In genomic region chr3:105891141-105891540, GRCm38 (mm10) we compare ENCODE assay signal across 14 mouse cellular contexts. TPM values are rescaled to one million over a fixed set of nuclear protein-coding genes. Genes with fewer than 3 reads are reported as not detected.
DNase-seq lines count a peak whose midpoint lies in the region; ATAC-seq and TF ChIP-seq lines count a peak whose summit lies in the region.
"Had no signal": no experiment of that assay in that cellular context is flagged by ENCODE, and none has a peak within 500 bp of the region (broad histone marks: within the 10 kb centered on the region; RNA-seq: fewer than 3 reads in every experiment).

No protein-coding gene starts in this region.

- TF ChIP-seq CTCF in gastrocnemius, adult 2 months (IDR thresholded peaks at IDR 0.05), result no peak

- ATAC-seq in kidney, embryonic 16.5 days (ENCODE audit: low FRiP score, low TSS enrichment), result no peak
- no peak for ATAC-seq in liver, embryonic 12.5 days
- ATAC-seq: hindbrain, embryonic 16.5 days had no signal

- no peak overlapping the region for H3K4me3 ChIP-seq in gastrocnemius, adult 2 months
- no peak overlapping the region for H3K4me3 ChIP-seq in kidney, embryonic 16.5 days (ENCODE audit: low read length)
- no peak overlapping the region for H3K4me3 ChIP-seq in liver, embryonic 12.5 days
- H3K4me3 ChIP-seq: neural tube, embryonic 15.5 days had no signal

- H3K9me3 ChIP-seq in kidney, embryonic 16.5 days (ENCODE audit: low read length), result no peaks in the 10 kb centered on the region
- no peaks in the 10 kb centered on the region for H3K9me3 ChIP-seq in liver, embryonic 12.5 days (replicated peaks)
- H3K9me3 ChIP-seq: neural tube, embryonic 15.5 days had no signal

- no peaks in the 10 kb centered on the region for H3K27me3 ChIP-seq in kidney, embryonic 16.5 days (ENCODE audit: insufficient read depth, low read length)
- H3K27me3 ChIP-seq in liver, embryonic 12.5 days (replicated peaks), result 0 out of 2 replicates have a peak, but pooled peaks cover 4% of the 10 kb centered on the region
- H3K27me3 ChIP-seq: neural tube, embryonic 15.5 days had no signal

- H3K4me2 ChIP-seq in kidney, embryonic 16.5 days (replicated peaks; ENCODE audit: low read depth, low read length), result no peak overlapping the region
- 0 out of 2 replicates have a peak overlapping the region, but pooled peaks have one; percentile 17 for H3K4me2 ChIP-seq in liver, embryonic 12.5 days
- H3K4me2 ChIP-seq: neural tube, embryonic 15.5 days had no signal

- peaks cover 38% of the 10 kb centered on the region for H3K4me1 ChIP-seq in kidney, embryonic 16.5 days (ENCODE audit: insufficient read depth, low read length)
- peaks cover 49% of the 10 kb centered on the region for H3K4me1 ChIP-seq in liver, embryonic 12.5 days
- H3K4me1 ChIP-seq: neural tube, embryonic 15.5 days had no signal

- H3K27ac ChIP-seq in gastrocnemius, adult 2 months, result peak overlapping the region; percentile 87
- peak overlapping the region; percentile 3; the same call in 1 of the 2 replicates for H3K27ac ChIP-seq in kidney, embryonic 16.5 days (ENCODE audit: low read length)
- peak overlapping the region; percentile 69; the same call in 1 of the 2 replicates for H3K27ac ChIP-seq in liver, embryonic 12.5 days
- H3K27ac ChIP-seq: neural tube, embryonic 15.5 days had no signal

- WGBS in kidney, embryonic 16.5 days, result 60% methylated on average over 3 of the region's 3 CpGs
- 56% methylated on average over 3 of the region's 3 CpGs for WGBS in liver, embryonic 12.5 days (ENCODE audit: insufficient replicate concordance)

- intact Hi-C loops in gastrocnemius, adult 2 months (cut with DNase I), result no loop called here

- no peak for DNase-seq in gastrocnemius, adult 2 months
- no peak for DNase-seq in gastrocnemius, postnatal 25 days
- DNase-seq in kidney, adult 9 months, result no peak
- DNase-seq in 3T3-L1 (ENCODE audit: low read depth, low spot score), result peak; percentile 71
- no peak for DNase-seq in retina, embryonic 14.5 days (ENCODE audit: low spot score)
- no peak for DNase-seq in T-cell, adult 2 months (ENCODE audit: low spot score)
- DNase-seq: cerebellum, adult 9-11 months; right cerebral cortex, adult 18-20 months had no signal

- no peaks in the 10 kb centered on the region for H3K36me3 ChIP-seq in kidney, embryonic 16.5 days (ENCODE audit: insufficient read depth, low read length)
- no peaks in the 10 kb centered on the region for H3K36me3 ChIP-seq in liver, embryonic 12.5 days
- H3K36me3 ChIP-seq: neural tube, embryonic 15.5 days had no signal

- H3K9ac ChIP-seq in kidney, embryonic 16.5 days (replicated peaks; ENCODE audit: low read length), result no peak overlapping the region
- H3K9ac ChIP-seq in liver, embryonic 12.5 days, result no peak overlapping the region
- H3K9ac ChIP-seq: neural tube, embryonic 15.5 days had no signal

RNA-seq across cellular contexts. Expression of gene Tmigd3, which starts 20.4 kb away (rescaled TPM):
- total RNA-seq in gastrocnemius, adult 2 months (2021), result not detected
- not detected for total RNA-seq in gastrocnemius, postnatal 25 days (2021)
- polyA plus RNA-seq in kidney, embryonic 16.5 days (2015; fragmentation: Nextera tagmentation; extraction: Ambion mirVana), result not detected in 2 replicates
- 0.30 TPM in 1 of 2 replicates, not detected in the other for polyA plus RNA-seq in liver, embryonic 12.5 days (2016; fragmentation: Nextera tagmentation; extraction: Ambion mirVana)
- total RNA-seq: left cerebral cortex, adult 8-10 months had no signal
- polyA plus RNA-seq: activated CD4-positive, CD25-positive, alpha-beta regulatory T cell, adult 4 months; hindbrain, embryonic 16.5 days; neural tube, embryonic 15.5 days had no signal

RNA-seq across cellular contexts. Expression of gene Adora3, which starts 20.5 kb away (rescaled TPM):
- total RNA-seq in gastrocnemius, adult 2 months (2021), result not detected
- under 1 TPM in 1 of 2 experiments, not detected in 1; 0.21 TPM for total RNA-seq in gastrocnemius, postnatal 25 days (2021)
- not detected in 2 replicates for polyA plus RNA-seq in kidney, embryonic 16.5 days (2015; fragmentation: Nextera tagmentation; extraction: Ambion mirVana)
- 0.17 and 0.39 TPM in 2 replicates for polyA plus RNA-seq in liver, embryonic 12.5 days (2016; fragmentation: Nextera tagmentation; extraction: Ambion mirVana)

RNA-seq across cellular contexts. Expression of gene I830077J02Rik, which starts 41.3 kb away (rescaled TPM):
- total RNA-seq in gastrocnemius, adult 2 months (2021), result under 1 TPM; 0.84 to 0.92 TPM
- under 1 TPM; 0.28 to 0.64 TPM for total RNA-seq in gastrocnemius, postnatal 25 days (2021)
- 0.40 and 0.62 TPM in 2 replicates for polyA plus RNA-seq in kidney, embryonic 16.5 days (2015; fragmentation: Nextera tagmentation; extraction: Ambion mirVana)
- polyA plus RNA-seq in liver, embryonic 12.5 days (2016; fragmentation: Nextera tagmentation; extraction: Ambion mirVana), result 4.0 and 4.4 TPM in 2 replicates

Comparison
In these comparisons a context has a peak if more than half of its experiments do, and no peak if none do; other contexts are left out.
1. H3K27ac ChIP-seq: peak in every context shown above with its lines; median percentile 87 in gastrocnemius, adult 2 months; 69 in liver, embryonic 12.5 days; 3 in kidney, embryonic 16.5 days.